In genomic region chr1:93754573-93755290, GRCm38 (mm10) we compare ENCODE assay signal across 8 mouse cellular contexts. TPM values are rescaled to one million over a fixed set of nuclear protein-coding genes. Genes with fewer than 3 reads are reported as not detected.
DNase-seq lines count a peak whose midpoint lies in the region; ATAC-seq and TF ChIP-seq lines count a peak whose summit lies in the region.

TSS of gene Thap4 (minus strand) at chr1:93754864.

- H3K4me3 ChIP-seq in forebrain, embryonic 15.5 days: peak within 1 kb of the TSS; percentile 98
- peak within 1 kb of the TSS; percentile 98 for H3K4me3 ChIP-seq in liver, postnatal 0 days (ENCODE audit: low read depth, low read length)
- H3K4me3 ChIP-seq in neural tube, embryonic 13.5 days: peak within 1 kb of the TSS; percentile 98

- peak; percentile 65 for DNase-seq in ES-CJ7 (ENCODE audit: low read depth, low spot score)
- DNase-seq in cerebellum, adult 11-12 months: peak; percentile 96
- peak; percentile 95 to 96 for DNase-seq in heart, postnatal 14 days
- peak; percentile 94 for DNase-seq in layer of hippocampus, adult 11-12 months (ENCODE audit: low spot score)
- DNase-seq in liver, postnatal 0 days: peak; percentile 92
- peak; percentile 86 for DNase-seq in telencephalon, adult 2 months (ENCODE audit: low read depth, low spot score)

- H3K27ac ChIP-seq in forebrain, embryonic 15.5 days (replicated peaks): peak within 1 kb of the TSS; percentile 87
- H3K27ac ChIP-seq in liver, postnatal 0 days (ENCODE audit: low read depth): peak within 1 kb of the TSS; percentile 95
- peak within 1 kb of the TSS; percentile 92 for H3K27ac ChIP-seq in neural tube, embryonic 13.5 days (replicated peaks)

- peaks cover 28% of the 10 kb centered on the region for H3K4me1 ChIP-seq in forebrain, embryonic 15.5 days
- H3K4me1 ChIP-seq in liver, postnatal 0 days (ENCODE audit: insufficient read depth): peaks cover 26% of the 10 kb centered on the region
- H3K4me1 ChIP-seq in neural tube, embryonic 13.5 days (replicated peaks): peaks cover 48% of the 10 kb centered on the region

- ATAC-seq in forebrain, embryonic 15.5 days (replicated peaks): peak; percentile 95
- ATAC-seq in liver, postnatal 0 days: peak; percentile 89
- peak; percentile 92 for ATAC-seq in neural tube, embryonic 13.5 days (ENCODE audit: low read depth)

- intact Hi-C loops in heart, postnatal 14 days (cut with DNase I): loop anchor here (5.0 kb wide), 1 partner anchor 48 kb away; the partner anchor contains the start of genes Dtymk and Ing5

- peak within 1 kb of the TSS; percentile 85 for H3K4me2 ChIP-seq in forebrain, embryonic 15.5 days (replicated peaks)
- H3K4me2 ChIP-seq in liver, postnatal 0 days (ENCODE audit: low read depth, low read length): peak within 1 kb of the TSS; percentile 98
- H3K4me2 ChIP-seq in neural tube, embryonic 13.5 days: peak within 1 kb of the TSS; percentile 88

- WGBS in forebrain, embryonic 15.5 days: under 1% methylated on average over 95 of the region's 121 CpGs
- under 1% methylated on average over 78 of the region's 121 CpGs for WGBS in liver, postnatal 0 days (ENCODE audit: insufficient replicate concordance)
- under 1% methylated on average over 111 of the region's 121 CpGs for WGBS in neural tube, embryonic 13.5 days

- TF ChIP-seq EP300 in liver, postnatal 0 days (IDR thresholded peaks at IDR 0.05; ENCODE audit: low read depth): no peak

- peak within 1 kb of the TSS; percentile 73 for H3K9ac ChIP-seq in forebrain, embryonic 15.5 days (replicated peaks)
- peak within 1 kb of the TSS; percentile 96 for H3K9ac ChIP-seq in liver, postnatal 0 days (replicated peaks)
- peak within 1 kb of the TSS; percentile 90 for H3K9ac ChIP-seq in neural tube, embryonic 13.5 days

- no peak for TF ChIP-seq CTCF in liver, postnatal 0 days (IDR thresholded peaks at IDR 0.05; ENCODE audit: low read depth)

- peaks cover 10% of the 10 kb centered on the region; the same call in 1 of the 2 replicates for H3K36me3 ChIP-seq in forebrain, embryonic 15.5 days
- peaks cover 8% of the 10 kb centered on the region for H3K36me3 ChIP-seq in liver, postnatal 0 days (replicated peaks; ENCODE audit: insufficient read depth, low read length)
- peaks cover 11% of the 10 kb centered on the region for H3K36me3 ChIP-seq in neural tube, embryonic 13.5 days

- no peaks in the 10 kb centered on the region for H3K27me3 ChIP-seq in forebrain, embryonic 15.5 days
- H3K27me3 ChIP-seq in liver, postnatal 0 days (ENCODE audit: insufficient read depth, low read length): no peaks in the 10 kb centered on the region
- no peaks in the 10 kb centered on the region for H3K27me3 ChIP-seq in neural tube, embryonic 13.5 days

- H3K9me3 ChIP-seq in forebrain, embryonic 15.5 days: no peaks in the 10 kb centered on the region
- H3K9me3 ChIP-seq in liver, postnatal 0 days (ENCODE audit: low read length): no peaks in the 10 kb centered on the region
- H3K9me3 ChIP-seq in neural tube, embryonic 13.5 days: no peaks in the 10 kb centered on the region

RNA-seq across cellular contexts. Expression of gene Thap4, which starts in this region (rescaled TPM):
- polyA plus RNA-seq in forebrain, embryonic 15.5 days (2015; fragmentation: Nextera tagmentation; extraction: Ambion mirVana): 43.1 and 47.4 TPM in 2 replicates
- 10 to 100 TPM; 60.5 to 73.5 TPM for total RNA-seq in heart, postnatal 14 days (2021)
- polyA plus RNA-seq in liver, postnatal 0 days (2015; fragmentation: Nextera tagmentation; extraction: Ambion mirVana): 13.0 TPM in 2 replicates
- 38.2 and 40.7 TPM in 2 replicates for polyA plus RNA-seq in neural tube, embryonic 13.5 days (2015; fragmentation: Nextera tagmentation; extraction: Ambion mirVana)

Comparison
In these comparisons a context has a peak if more than half of its experiments do, and no peak if none do; other contexts are left out.
1. Peak in every context shown above with its lines: DNase-seq, ATAC-seq, H3K4me3 ChIP-seq and H3K27ac ChIP-seq.